Comparison of ENCODE assay signal across 8 mouse cellular contexts in the genomic region with DNA sequence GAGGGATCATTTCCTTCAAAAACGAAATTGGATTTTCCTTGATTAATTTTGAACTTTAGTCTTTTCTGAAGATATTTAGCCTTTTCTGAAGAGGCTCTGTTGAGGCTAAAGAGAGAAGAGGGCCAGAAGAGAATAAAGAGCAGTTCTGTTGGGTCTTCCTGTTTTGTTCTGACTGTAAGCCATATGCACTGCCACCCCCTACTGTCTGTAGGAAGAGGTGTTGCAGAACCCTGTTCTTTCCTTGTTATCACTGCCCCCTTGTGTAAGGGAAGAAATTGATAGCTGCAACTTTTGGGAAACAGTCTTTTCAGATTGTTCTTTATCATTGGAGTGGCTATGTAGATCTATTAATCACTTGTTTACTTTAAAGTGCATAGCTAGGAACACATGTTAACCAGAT. TPM values are rescaled to one million over a fixed set of nuclear protein-coding genes. Genes with fewer than 3 reads are reported as not detected.
A peak's percentile ranks its signal among the peaks of the same experiment; 100 is the strongest.
DNase-seq lines count a peak whose midpoint lies in the region; ATAC-seq and TF ChIP-seq lines count a peak whose summit lies in the region.

No protein-coding gene starts in this region.

- in situ Hi-C loops in ES-E14 (cut with MboI; ENCODE audit: low sequenced_read_pairs in 2 of 2, unreplicated experiment in 2 of 2) = loop anchor here (5.0 to 25.0 kb wide), 2 partner anchors 230 kb away; no protein-coding TSS in a partner anchor

- H3K27ac ChIP-seq in ES-E14 (ENCODE audit: insufficient read depth, low read depth, low read length, poor library complexity, severe bottlenecking) = no peak overlapping the region
- H3K27ac ChIP-seq in heart, embryonic 11.5 days (ENCODE audit: low read depth, low read length) = no peak overlapping the region
- no peak overlapping the region for H3K27ac ChIP-seq in midbrain, embryonic 13.5 days

- 0 out of 4 replicates have a peak, but pooled peaks cover 0 to 2% of the 10 kb centered on the region in 2 experiments for H3K4me1 ChIP-seq in ES-E14 (ENCODE audit: control insufficient read depth in 2 of 2, insufficient read depth in 2 of 2, low read length in 2 of 2, poor library complexity in 1 of 2)
- peaks cover 8% of the 10 kb centered on the region for H3K4me1 ChIP-seq in heart, embryonic 11.5 days (ENCODE audit: control insufficient read depth, insufficient read depth, low read length)
- 0 out of 2 replicates have a peak, but pooled peaks cover 6% of the 10 kb centered on the region for H3K4me1 ChIP-seq in midbrain, embryonic 13.5 days (replicated peaks)

- H3K4me2 ChIP-seq in heart, embryonic 11.5 days = peak overlapping the region; percentile 73; the same call in 1 of the 2 replicates
- peak overlapping the region; percentile 15 for H3K4me2 ChIP-seq in midbrain, embryonic 13.5 days (replicated peaks)

- no peak overlapping the region for H3K9ac ChIP-seq in ES-E14 (ENCODE audit: insufficient read depth, low read depth, low read length, poor library complexity, severe bottlenecking)
- no peak overlapping the region for H3K9ac ChIP-seq in heart, embryonic 11.5 days (ENCODE audit: low read depth, low read length)
- H3K9ac ChIP-seq in midbrain, embryonic 13.5 days (replicated peaks) = no peak overlapping the region

- no peaks in the 10 kb centered on the region for H3K36me3 ChIP-seq in ES-E14 (ENCODE audit: control insufficient read depth, insufficient read depth, low read length, poor library complexity, severe bottlenecking)
- H3K36me3 ChIP-seq in heart, embryonic 11.5 days (ENCODE audit: control insufficient read depth, insufficient read depth, low read length) = no peaks in the 10 kb centered on the region
- no peaks in the 10 kb centered on the region for H3K36me3 ChIP-seq in midbrain, embryonic 13.5 days

- ATAC-seq in heart, embryonic 11.5 days (replicated peaks; ENCODE audit: insufficient number of reproducible peaks, low FRiP score, low TSS enrichment) = no peak
- no peak for ATAC-seq in midbrain, embryonic 13.5 days

- no peaks in the 10 kb centered on the region for H3K27me3 ChIP-seq in heart, embryonic 11.5 days (ENCODE audit: control insufficient read depth, insufficient read depth, low read length)
- H3K27me3 ChIP-seq in midbrain, embryonic 13.5 days = no peaks in the 10 kb centered on the region

- DNase-seq in kidney, adult 8-10 months = peak; percentile 41 to 70
- DNase-seq in kidney, adult 18-20 months = no peak
- DNase-seq in ES-E14 (ENCODE audit: low read depth, low spot score) = peak; percentile 30
- peak; percentile 83 to 87 for DNase-seq in cerebellum, postnatal 10 days
- peak; percentile 70 for DNase-seq in layer of hippocampus, adult 9-10 months (ENCODE audit: low spot score)
- DNase-seq in testis, postnatal 14 days (ENCODE audit: low spot score) = no peak

- no peak overlapping the region for H3K4me3 ChIP-seq in ES-E14 (ENCODE audit: insufficient read depth in 1 of 2, low read depth in 1 of 2, low read length in 2 of 2, poor library complexity in 1 of 2, severe bottlenecking in 1 of 2)
- H3K4me3 ChIP-seq in heart, embryonic 11.5 days (ENCODE audit: low read depth, low read length) = no peak overlapping the region
- H3K4me3 ChIP-seq in midbrain, embryonic 13.5 days (replicated peaks) = peak overlapping the region; percentile 81

- H3K9me3 ChIP-seq in ES-E14 (ENCODE audit: control insufficient read depth, insufficient read depth, low read depth, low read length) = no peaks in the 10 kb centered on the region
- no peaks in the 10 kb centered on the region for H3K9me3 ChIP-seq in heart, embryonic 11.5 days (replicated peaks; ENCODE audit: control insufficient read depth, low read length)
- H3K9me3 ChIP-seq in midbrain, embryonic 13.5 days = no peaks in the 10 kb centered on the region

- WGBS in heart, embryonic 11.5 days (ENCODE audit: insufficient replicate concordance) = 11% methylated on average over 1 of the region's 1 CpGs
- 44% methylated on average over 1 of the region's 1 CpGs for WGBS in midbrain, embryonic 13.5 days

TF ChIP-seq in ES-E14, 5 proteins besides CTCF, POLR2A, EP300 and RAD21:
- TF ChIP-seq CHD2 (IDR thresholded peaks at IDR 0.05; ENCODE audit: low read depth, low read length) (no peak), ZC3H11A (IDR thresholded peaks at IDR 0.05; ENCODE audit: borderline replicate concordance, low read depth, low read length) (peak; percentile 96; the same call in 1 of the 2 replicates)

RNA-seq across cellular contexts. Expression of a gene that starts 2.1 kb away (rescaled TPM):
- 5.8 and 6.6 TPM in 2 replicates for total RNA-seq in ES-E14 (2012; rRNA removed)
- polyA plus RNA-seq in heart, embryonic 11.5 days (2014; fragmentation: Nextera tagmentation; extraction: Ambion mirVana) = 23.2 and 24.8 TPM in 2 replicates
- polyA plus RNA-seq in midbrain, embryonic 13.5 days (2015; fragmentation: Nextera tagmentation; extraction: Ambion mirVana) = 30.3 and 31.3 TPM in 2 replicates

Comparison
In these comparisons a context has a peak if more than half of its experiments do, and no peak if none do; other contexts are left out.
1. DNase-seq: peak in kidney, adult 8-10 months (2 of 2), ES-E14 (single experiment), cerebellum, postnatal 10 days (2 of 2) and layer of hippocampus, adult 9-10 months (single experiment); none in kidney, adult 18-20 months (single experiment) and testis, postnatal 14 days (single experiment).